Mouse (Mus musculus) ES-Bruce4 (cell line): ENCODE results near the gene Pard3.

Experiments used
- CTCF ChIP-seq: IDR thresholded peaks from one replicate; pipeline ENCODE4 v1.8.1; 2011; ENCODE audit warnings: low read depth, low read length
- EP300 ChIP-seq: IDR thresholded peaks from 2 replicates; pipeline ENCODE4 v1.6.1; 2011; ENCODE audit warnings: low read depth, low read length; ENCODE audit not compliant: insufficient read depth
- POLR2A ChIP-seq: IDR thresholded peaks from one replicate; pipeline ENCODE4 v1.8.1; 2011; ENCODE audit warnings: low read length; ENCODE audit not compliant: insufficient read depth

DNA sequence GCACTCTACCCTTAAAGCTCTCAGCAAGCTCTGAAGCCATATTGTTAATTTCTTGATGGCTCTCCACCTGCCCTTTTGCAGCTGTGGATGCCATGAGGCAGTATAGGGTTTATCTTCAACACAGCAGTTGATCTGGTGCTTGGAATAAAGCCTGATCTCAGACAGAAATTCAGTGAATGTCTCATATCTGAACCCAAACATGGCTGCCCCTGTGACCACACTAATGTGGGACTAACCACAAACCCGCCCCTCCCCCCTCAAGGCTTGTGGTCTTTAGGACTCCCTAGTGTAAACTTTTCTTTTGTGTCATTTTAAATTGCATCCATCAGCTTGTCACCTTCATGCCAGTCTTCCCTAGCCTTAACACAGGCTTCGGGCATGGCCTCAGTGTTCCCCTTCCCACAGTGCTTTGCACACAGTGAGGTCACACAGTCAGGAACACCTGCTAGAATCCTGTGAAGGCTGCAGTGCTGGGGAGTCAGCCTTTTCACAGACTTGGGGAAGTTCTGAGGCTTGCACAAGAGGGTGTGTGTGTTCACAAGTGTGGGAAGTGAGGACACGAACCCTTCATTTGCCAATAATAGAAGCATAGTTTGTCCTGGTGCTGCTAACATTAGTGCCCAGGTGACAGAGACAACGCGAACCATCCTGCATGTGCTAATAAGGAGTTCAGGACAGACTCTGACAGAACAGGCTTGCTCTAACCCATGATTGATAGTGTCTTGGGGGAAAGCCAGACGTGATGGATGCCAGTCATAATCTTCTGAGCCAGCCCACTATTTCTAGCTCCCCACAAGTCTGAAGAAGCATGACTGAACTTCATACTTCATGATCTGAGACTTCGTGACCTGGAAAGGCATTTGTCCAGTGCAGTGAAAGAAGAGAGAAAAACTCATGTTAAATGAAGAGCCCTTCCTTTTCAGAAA, 451.4 kb downstream of the Pard3 start:
- TF ChIP-seq CTCF (no peak), EP300 (no peak), POLR2A (no peak)
